Mouse (Mus musculus) adipose tissue, adult 10 weeks (tissue): ENCODE data around the gene Il12rb1. TPM values are rescaled to one million over a fixed set of nuclear protein-coding genes. Genes with fewer than 3 reads are reported as not detected.

Experiments
- polyA plus RNA-seq: library from polyadenylated mRNA; stranded (reverse); fragments of 350-450 nt; fragmentation: Illumina TruSeq; extraction: RNeasy Lipid Tissue Mini Kit (QIAGEN cat#74804); gene quantifications from one replicate; pipeline ENCODE4 v1.2.3, GENCODE M21; 2014; ENCODE audit warnings: low read depth, low replicate concordance

The Il12rb1 gene
- polyA plus RNA-seq = 0.74 TPM

DNA sequence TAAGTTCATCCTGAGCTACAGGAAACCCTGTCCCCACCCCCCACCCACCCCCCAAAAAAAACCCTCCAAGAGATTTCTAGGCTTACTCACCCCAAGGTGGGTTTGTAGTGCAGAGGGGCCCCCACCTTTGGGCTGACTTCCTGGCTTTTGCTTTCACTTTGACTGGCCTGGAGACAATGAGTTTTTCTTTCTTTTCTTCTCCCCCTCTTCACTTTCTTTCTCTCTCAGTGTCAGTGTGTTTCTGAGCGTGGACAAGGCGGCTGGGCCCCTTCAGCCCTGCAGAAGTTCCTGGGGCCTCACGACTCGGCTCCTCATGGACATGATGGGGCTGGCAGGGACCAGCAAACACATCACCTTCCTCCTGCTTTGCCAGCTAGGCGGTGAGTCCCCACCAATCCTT lies at the start of gene Il12rb1:
Il12rb1 (plus strand) TSS at position 211 of the 400 bp plus-strand sequence.

DNA sequence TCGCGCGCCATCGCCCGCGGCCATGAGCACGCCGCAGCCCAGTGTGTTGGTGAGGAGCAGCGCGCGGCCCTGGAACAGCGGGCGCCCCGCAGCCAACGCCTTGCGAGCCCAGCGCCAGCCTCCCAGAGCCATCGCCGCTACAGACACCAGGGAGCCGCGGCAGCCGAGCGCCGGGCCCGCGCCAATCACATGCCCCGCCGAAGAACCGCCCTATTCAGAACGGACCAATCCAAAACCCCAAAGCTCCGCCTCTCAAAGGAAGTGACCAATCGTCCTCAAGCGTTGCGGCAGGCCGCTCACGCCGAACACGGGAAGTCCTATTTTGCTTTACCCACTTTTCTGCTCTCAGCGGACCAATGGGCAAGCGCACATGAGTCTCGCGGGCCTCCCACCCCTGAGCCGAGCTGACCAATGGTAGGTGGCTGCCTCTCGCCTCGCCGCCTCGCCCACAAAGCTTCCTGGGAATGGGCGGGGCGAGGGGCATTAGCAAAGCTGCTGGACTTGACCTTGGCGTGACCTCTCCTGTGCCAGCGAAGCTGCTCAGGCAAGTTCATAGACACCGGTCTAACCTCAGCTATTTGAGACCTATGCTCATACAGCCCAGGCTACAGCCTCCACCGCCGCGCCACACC lies 47.4 kb upstream of the Il12rb1 start, which contains the start of gene Mpv17l2:
Mpv17l2 (minus strand) TSS at position 172 of the 632 bp plus-strand sequence.

DNA sequence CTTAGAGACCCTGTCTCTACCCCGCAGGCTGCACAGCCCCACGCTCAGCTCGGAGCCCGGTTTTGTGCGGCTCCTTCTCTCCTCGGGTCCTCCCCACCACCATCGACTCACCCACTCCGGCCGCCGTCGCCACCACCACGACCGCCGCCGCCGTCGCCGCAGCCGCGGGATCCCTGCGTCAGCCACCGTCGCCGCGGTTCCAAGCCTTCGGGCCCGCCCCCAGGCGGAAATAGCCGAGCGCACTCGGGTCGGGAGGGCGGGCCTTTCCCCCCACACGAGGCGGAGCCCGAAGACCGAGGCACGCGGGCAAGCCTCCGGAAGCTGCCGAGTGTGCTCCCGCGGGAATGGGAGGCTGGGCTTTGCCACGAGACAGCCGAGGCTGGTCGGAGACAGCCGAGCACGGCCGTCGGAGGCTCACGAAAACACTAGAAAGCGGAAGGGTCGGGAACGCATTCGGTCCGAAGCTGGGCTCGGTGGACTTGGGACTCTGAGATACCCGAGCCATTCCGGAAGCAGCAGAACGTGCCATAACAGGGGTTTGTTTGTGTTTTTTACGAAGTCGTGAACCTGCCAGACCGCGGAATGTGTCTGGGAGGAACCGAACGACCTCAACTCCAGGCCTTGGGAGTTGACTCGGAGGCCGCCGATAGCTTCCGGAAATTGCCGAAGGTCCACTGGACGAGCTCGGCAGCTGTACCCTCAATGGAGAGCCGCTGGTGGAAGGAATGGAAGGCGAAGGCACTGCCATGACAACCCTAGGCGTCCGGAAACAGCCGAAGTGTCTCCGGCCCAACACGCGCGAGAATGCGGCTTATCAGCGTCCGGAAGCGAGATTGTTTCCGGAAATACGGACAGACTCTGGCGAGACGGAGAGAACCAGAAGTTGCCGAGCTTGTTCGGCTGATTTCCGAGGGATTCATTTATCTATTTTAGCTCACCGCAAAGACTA lies 31.5 kb upstream of the Il12rb1 start, which contains the start of gene Pik3r2:
Pik3r2 (minus strand) TSS at position 218 of the 949 bp plus-strand sequence.

DNA sequence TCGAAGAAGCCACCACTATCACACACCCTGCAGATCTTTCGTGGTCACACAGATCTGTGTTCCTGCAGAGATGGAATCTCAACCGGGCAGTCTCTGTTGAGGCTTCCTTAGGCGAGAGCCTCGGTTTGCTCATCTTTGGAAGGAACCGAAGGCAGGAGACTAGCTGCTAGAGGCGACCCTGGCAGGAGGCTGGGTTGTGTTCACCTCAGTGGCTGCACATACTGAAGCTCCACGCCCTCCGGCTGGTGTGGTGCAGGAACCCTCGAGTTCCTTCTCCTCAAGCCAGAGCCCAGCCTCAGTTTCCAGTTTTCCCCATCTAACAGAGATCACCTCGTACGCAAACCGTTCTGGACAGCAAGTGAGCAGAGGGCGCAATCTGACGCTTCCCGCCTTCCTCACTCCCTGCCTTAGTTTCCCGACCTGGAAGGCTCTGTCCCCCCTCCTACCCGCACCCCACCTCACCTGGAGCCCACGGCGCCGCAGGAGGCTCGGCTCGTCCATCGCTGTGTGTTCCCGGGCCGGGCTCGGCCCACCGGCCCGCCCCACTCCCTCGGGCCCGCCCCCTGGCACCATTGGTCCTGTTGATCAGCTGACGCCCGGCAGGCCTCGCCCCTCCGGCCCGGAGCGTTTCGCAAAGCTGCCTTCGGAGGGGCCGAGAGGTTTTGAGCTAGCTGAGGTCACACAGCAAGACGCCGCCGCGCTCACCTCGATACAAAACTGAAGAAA lies 3.6 kb upstream of the Il12rb1 start, which contains the start of gene Mast3:
Mast3 (minus strand) TSS at position 574 of the 726 bp plus-strand sequence.

DNA sequence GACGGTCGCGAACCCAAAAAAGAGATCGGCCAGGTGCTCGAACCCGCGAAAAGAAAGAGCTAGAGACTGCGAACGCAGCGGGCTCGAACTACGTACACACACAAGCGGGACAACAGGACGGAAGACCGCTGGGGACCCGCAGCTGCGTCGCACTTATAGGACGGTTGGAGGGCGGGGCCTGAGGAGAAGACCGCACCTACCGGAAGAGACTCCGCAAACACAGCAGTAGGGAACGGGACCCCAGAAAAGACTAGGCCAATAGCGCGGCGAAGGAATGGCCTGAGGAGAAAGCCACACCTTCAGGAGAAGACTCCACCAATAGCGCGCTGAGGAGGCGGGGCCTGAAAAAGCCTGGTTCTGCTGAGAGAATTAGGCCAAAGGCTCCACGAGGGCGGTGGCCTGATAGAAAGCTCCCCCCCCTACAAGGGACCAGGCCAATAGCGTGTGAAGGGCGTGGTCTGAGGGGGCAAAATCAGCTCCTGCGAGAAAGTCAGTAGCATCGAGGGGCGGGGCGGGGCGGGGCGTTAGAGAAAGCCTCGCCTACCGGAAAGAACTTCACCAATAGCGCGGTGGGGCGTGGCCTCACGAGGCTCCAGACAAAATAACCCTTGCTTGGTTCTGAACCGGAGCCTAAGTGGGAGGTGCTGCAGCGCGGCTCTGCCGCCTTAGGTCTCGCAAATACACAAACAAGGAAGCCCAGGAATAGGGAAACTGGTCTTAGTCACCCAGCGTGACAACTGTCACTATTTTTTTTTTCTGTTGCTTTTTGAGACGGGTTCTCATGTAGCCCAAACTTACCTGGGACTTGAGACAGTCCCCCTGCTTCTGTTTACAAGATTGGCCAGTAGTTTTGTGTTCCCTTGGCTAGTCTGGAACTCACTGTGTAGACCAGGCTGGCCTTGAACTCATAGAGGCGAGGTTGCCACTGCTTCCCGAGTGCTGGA lies 31.4 kb downstream of the Il12rb1 start, which contains the start of gene Arrdc2:
Arrdc2 (minus strand) TSS at position 313 of the 944 bp plus-strand sequence.

DNA sequence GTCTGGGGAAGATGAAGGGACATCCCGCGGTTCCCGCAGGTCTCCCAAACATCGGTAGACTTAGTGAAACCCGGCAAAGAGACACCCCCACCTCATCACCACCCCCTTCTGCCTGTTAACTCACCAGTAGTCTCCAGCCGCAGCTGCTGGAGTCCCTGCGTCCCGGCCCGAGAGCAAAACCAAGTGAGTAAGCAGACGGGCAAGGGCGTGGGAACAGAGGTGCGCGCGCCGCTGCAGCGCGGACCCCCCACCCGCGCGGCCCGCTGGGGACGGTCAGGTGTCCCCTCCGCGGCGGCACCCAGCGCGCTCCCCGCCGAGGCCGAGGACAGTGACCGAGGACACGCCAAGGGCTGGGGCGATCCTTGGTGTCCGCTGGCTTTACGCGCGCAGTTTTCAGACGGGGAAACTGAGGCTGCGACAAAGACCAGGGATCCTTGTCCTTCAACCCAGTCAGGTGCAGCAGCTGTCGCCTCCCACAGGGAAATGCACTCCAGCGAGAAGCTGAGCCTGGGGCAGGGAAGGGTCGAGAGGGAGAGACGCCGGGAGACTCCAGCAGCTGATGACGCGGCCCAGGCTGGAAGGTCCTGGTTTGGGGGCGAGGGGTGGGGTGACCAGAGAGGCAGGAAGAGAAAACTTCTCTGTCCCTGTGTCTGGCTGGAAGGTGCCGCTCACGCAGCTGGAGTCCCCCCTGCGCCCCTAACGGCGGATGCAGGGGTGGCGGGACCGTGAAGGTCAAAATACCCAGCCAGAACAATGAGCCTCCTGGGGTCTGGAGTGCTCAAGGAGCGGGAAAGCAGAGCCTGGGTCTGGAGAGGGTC lies 54.8 kb downstream of the Il12rb1 start, which contains the start of gene Kcnn1:
Kcnn1 (minus strand) TSS at position 435 of the 818 bp plus-strand sequence.

Other genes starting within 250 kb of the Il12rb1 start
- 351 TPM for gene Isyna1, start 214.1 kb upstream of the Il12rb1 start, polyA plus RNA-seq
- gene Ssbp4, start 199.6 kb upstream of the Il12rb1 start, polyA plus RNA-seq = 112 TPM
- 5.1 TPM for gene Lrrc25, start 192.3 kb upstream of the Il12rb1 start, polyA plus RNA-seq
- 1.2 TPM for gene Gdf15, start 176.0 kb upstream of the Il12rb1 start, polyA plus RNA-seq
- 54.4 TPM for gene Pgpep1, start 148.1 kb upstream of the Il12rb1 start, polyA plus RNA-seq
- 67.6 TPM for gene Lsm4, start 135.2 kb upstream of the Il12rb1 start, polyA plus RNA-seq
- gene Jund, start 109.5 kb upstream of the Il12rb1 start, polyA plus RNA-seq = 72.1 TPM
- 4.9 TPM for gene Iqcn, start 105.0 kb upstream of the Il12rb1 start, polyA plus RNA-seq
- not detected for gene Gm3336, start 89.9 kb upstream of the Il12rb1 start, polyA plus RNA-seq
- gene Pde4c, start 84.7 kb upstream of the Il12rb1 start, polyA plus RNA-seq = 5.3 TPM
- 27.6 TPM for gene Rab3a, start 53.8 kb upstream of the Il12rb1 start, polyA plus RNA-seq
- gene Mpv17l2, start 47.5 kb upstream of the Il12rb1 start, polyA plus RNA-seq = 52.2 TPM
- gene Pik3r2, start 31.7 kb upstream of the Il12rb1 start, polyA plus RNA-seq = 38.8 TPM
- 36.3 TPM for gene Mast3, start 3.4 kb upstream of the Il12rb1 start, polyA plus RNA-seq
- gene Arrdc2, start 31.3 kb downstream of the Il12rb1 start, polyA plus RNA-seq = 60.9 TPM
- gene Kcnn1, start 54.8 kb downstream of the Il12rb1 start, polyA plus RNA-seq = 2.5 TPM
- 39.0 TPM for gene Ccdc124, start 65.5 kb downstream of the Il12rb1 start, polyA plus RNA-seq
- 0.36 TPM for gene Slc5a5, start 84.3 kb downstream of the Il12rb1 start, polyA plus RNA-seq
- gene Rpl18a, start 89.0 kb downstream of the Il12rb1 start, polyA plus RNA-seq = 2,052 TPM
- 18.8 TPM for gene Map1s, start 97.5 kb downstream of the Il12rb1 start, polyA plus RNA-seq